Mouse (Mus musculus) bone marrow, adult 2 months (tissue): ENCODE results near the gene Txndc9. TPM values are rescaled to one million over a fixed set of nuclear protein-coding genes. Genes with fewer than 3 reads are reported as not detected.

ENCODE experiments used
- H3K27ac ChIP-seq: fragments of 200-500 bp; 2 replicates; pipeline ENCODE4 v1.5.1; 2012; ENCODE audit warnings: low read depth, mild to moderate bottlenecking, control low read depth, inconsistent platforms, low read length; ENCODE audit not compliant: control insufficient read depth, poor library complexity, insufficient read depth
- H3K4me1 ChIP-seq: fragments of 200-500 bp; 2 replicates; pipeline ENCODE4 v1.6.1; 2011; ENCODE audit warnings: low read length; ENCODE audit not compliant: control insufficient read depth, insufficient read depth
- H3K4me3 ChIP-seq: fragments of 200-500 bp; replicated peaks from 2 replicates; pipeline ENCODE3; 2011; ENCODE audit warnings: mild to moderate bottlenecking, low read depth, low read length, control low read depth; ENCODE audit not compliant: control insufficient read depth
- CTCF ChIP-seq: fragments of 200-500 bp; IDR thresholded peaks from 2 replicates; pipeline ENCODE4 v1.5.1; 2011; ENCODE audit warnings: low read length, control low read depth; ENCODE audit not compliant: control insufficient read depth, insufficient read depth
- POLR2A ChIP-seq: fragments of 200-500 bp; IDR thresholded peaks from 2 replicates; pipeline ENCODE4 v1.6.1; 2011; ENCODE audit warnings: low read depth, mild to moderate bottlenecking, control low read depth, low read length, borderline replicate concordance; ENCODE audit not compliant: control insufficient read depth
- WGBS: fragments of 180-500 bp; shearing (Covaris S2); methylation state at CpG from one replicate; pipeline ENCODE4 v1.1.7; 2018; 5-methylcytosine and 5-hydroxymethylcytosine counted together
- polyA plus RNA-seq: library from polyadenylated mRNA; stranded (reverse); fragments of >200 nt; gene quantifications from 2 replicates; pipeline ENCODE4 v1.2.4, GENCODE M21; 2011; ENCODE audit warnings: low replicate concordance; ENCODE audit not compliant: missing spikeins, insufficient read depth, insufficient read length

Txndc9 gene
- polyA plus RNA-seq, 1 experiment = 38.5 TPM

DNA sequence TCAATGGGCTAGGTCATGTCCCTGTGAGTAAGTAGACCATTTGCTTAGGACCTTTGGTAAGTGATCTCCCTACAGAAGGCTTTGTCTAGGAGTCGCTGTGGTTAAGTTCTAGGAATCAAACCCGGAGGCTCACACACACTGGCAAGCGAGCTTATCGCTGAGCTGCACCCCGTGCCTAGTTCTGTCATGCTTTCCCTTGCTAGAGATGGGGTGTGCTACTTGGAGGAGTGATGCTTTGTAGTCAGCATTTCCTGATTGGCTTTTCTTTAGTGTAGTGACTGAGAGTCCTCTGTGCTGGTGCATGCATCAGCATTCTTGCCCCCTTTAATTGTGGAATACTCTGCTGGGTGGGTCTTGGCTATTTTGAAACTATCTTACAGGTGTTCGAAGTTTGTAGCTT, 14.0 kb upstream of the Txndc9 start:
- TF ChIP-seq POLR2A (no peak), CTCF (no peak)
- Histone ChIP-seq H3K27ac (no peak overlapping the region), H3K4me3 (no peak overlapping the region), H3K4me1 (peaks cover 3% of the 10 kb centered on the region)
- WGBS = 43% methylated on average over 6 of the region's 6 CpGs

DNA sequence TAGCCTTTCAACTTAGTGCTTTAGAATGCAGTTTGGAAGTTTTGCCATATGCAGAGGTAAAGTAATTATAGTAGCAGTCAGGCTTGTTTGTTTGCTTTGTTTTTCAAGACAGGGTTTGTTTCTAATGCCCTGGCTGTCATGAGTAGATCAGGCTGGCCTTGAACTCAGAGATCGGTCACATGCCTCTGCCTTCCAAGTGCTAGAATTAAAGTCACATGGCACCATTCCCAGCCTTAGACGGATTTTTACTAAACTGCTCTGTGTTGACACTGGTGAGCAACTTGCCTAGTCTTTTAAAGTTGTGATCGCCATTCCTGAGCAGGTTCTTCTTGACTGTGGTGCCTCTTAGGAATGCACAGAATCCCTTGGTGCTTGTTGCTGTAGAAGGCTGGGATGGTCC, 9.0 kb upstream of the Txndc9 start:
- no peak for TF ChIP-seq CTCF
- H3K27ac ChIP-seq = no peak overlapping the region
- H3K4me3 ChIP-seq = no peak overlapping the region
- peaks cover 1% of the 10 kb centered on the region; the same call in 1 of the 2 replicates for H3K4me1 ChIP-seq
- WGBS = 90% methylated on average over 3 of the region's 3 CpGs

DNA sequence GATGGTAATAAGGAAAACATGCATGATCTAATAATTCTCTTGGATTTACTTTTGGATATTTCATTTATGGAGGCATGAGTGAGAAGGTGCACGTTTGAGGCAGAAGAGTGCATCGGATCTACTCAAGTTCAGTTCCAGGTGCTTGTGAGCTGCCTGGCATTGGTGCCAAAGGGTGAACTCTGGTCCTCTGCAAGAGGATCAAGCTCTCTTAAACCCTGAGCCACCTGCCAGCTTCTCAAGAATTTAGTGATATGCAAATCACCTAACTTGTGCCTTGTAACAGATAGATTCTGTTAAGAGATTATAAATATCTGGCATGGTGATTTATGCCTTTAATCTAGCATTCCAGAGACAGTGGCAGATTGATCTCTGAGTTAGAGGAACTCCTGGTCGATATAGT, 5.4 kb upstream of the Txndc9 start:
- no peaks in the 10 kb centered on the region; the same call in 1 of the 2 replicates for H3K4me1 ChIP-seq
- no peak overlapping the region for H3K4me3 ChIP-seq
- 70% methylated on average over 3 of the region's 3 CpGs for WGBS
- TF ChIP-seq POLR2A (no peak), CTCF (no peak)
- H3K27ac ChIP-seq = no peak overlapping the region

DNA sequence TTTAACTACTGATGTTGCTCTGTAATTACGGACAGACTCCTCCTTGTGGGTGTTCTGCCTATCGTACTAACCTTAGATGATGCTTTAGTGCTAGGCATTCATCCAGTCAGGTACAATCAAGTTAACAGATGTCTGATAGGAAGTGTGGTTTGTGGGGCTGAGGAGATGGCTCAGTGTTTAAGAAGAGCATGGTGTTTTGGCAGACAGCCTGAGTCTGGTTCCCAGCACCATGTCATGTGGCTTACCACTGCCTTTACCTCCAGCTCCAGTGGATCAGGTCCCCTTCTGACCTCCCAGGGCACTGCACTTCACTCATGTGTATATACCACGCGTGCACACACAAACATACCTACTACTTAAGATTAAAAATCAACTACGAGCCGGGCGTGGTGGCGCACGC, 4.3 kb upstream of the Txndc9 start:
- 85% methylated on average over 9 of the region's 9 CpGs for WGBS
- Histone ChIP-seq H3K4me1 (no peaks in the 10 kb centered on the region; the same call in 1 of the 2 replicates), H3K27ac (no peak overlapping the region), H3K4me3 (no peak overlapping the region)
- TF ChIP-seq POLR2A = no peak
- no peak for TF ChIP-seq CTCF

DNA sequence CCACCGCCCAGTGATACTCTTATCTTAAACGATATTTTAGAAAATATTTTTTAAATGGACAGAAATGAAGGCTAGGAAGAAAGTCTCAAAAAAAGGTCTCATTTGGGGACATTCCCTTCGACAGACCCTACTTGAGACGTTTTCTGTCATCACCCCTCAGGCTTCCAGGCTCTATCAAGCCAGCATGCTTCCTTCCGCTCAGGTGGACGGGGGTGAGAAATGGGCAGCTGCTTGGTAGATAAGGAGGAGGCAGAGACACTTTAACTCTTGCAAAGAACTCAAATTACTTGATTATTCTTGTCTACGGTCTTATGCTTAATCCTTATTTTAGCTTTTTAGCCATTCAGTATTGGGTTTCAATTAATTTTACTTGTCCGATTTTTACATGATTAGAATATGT, 3.2 kb upstream of the Txndc9 start:
- 69% methylated on average over 8 of the region's 8 CpGs for WGBS
- Histone ChIP-seq H3K27ac (no peak overlapping the region), H3K4me3 (no peak overlapping the region), H3K4me1 (no peaks in the 10 kb centered on the region; the same call in 1 of the 2 replicates)
- TF ChIP-seq CTCF (no peak), POLR2A (no peak)

DNA sequence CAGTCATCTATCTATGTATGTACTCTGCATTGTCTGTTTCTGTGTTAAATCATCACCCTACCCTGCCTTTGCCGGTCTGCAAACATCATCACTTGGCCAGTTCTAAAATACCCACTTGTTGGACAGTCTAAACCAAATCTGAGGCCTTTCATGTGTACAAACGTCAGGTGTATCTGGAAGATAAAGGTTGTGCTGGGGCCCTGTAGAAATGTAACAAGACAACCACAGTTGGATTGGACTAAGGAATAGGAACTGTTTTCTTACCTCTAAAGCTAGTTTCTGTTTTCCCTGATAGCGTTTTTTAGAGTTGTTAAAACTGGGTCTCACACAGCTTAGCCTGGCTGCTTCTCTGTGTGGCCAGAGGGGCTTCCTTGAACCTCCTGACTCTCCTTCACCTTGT, 1.9 kb upstream of the Txndc9 start:
- Histone ChIP-seq H3K4me1 (no peaks in the 10 kb centered on the region; the same call in 1 of the 2 replicates), H3K4me3 (no peak overlapping the region), H3K27ac (no peak overlapping the region)
- TF ChIP-seq POLR2A = no peak
- no peak for TF ChIP-seq CTCF
- WGBS = 44% methylated on average over 3 of the region's 3 CpGs

DNA sequence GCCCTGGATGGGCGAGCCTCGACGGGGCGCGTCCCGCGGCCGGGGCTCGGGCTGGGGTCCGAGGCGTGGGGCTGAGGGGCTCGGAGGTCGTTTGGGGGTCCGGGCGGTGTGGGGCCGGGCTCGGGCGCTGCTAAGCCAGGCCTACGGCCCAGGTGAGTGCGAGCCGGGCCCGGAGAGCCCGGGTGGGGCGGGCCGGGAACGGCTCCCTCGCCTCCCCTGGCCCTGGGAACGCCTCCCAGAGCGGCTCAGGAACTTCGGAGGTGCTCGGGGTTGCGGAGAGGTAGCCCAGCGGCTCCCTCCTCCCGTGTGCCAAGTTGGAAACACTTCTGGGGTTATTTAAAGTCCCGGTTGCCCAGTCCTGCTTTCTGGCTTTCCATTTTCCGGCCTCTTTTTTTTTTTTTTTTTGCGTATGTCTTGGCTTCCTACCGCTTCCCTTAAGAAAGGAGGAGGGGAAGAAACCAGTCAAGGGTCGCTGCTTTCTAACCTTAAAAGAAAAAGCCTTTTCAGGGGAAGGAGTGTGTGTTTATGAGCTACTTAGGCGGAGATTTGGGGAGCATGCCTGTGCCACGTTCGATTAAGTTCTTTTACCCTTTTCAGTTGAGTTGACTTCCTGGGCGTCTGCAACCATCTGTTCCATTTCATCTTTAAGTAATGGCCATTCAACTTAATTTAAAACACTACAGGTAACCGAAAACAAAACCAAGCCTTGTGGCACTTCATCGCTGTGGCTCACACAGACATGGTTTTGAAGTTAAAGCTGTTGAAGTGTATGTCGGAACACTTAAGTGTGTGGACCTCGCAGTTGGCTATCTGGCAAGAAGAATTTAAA, 892 bp upstream of the Txndc9 start:
- Histone ChIP-seq H3K27ac (peak overlapping the region; percentile 77; the same call in 1 of the 2 replicates), H3K4me1 (no peaks in the 10 kb centered on the region; the same call in 1 of the 2 replicates), H3K4me3 (peak overlapping the region; percentile 78)
- WGBS = 2% methylated on average over 44 of the region's 47 CpGs
- TF ChIP-seq CTCF (no peak), POLR2A (no peak)

DNA sequence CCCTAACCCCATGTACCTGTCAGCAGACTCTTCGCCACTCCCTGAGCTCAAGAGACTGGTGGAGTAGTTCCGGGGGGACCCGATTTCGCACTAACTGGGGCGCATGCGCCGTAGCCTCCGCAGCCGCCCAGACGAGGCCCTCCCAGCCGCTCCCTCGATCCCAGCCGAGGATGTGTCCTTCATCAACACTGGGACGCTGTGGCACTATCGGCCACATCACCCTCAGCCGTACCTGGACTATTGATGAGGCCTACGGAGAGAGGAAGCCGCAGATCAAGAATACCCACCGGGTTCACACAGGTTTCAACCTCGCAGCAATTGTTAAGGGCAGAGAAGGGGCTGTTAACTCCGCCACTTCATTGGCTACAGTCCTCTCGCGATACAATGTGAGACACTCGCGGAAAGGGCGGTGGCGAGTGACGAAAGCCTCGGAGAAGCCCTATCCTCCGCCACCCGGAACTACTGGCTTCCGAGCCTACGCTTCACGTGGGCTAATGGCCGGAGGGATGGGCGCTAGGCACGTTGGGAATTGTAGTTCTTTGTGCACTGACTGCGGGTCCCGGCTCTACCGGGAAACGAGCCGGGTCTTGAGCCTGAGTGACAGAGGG, 712 bp downstream of the Txndc9 start:
- H3K4me3 ChIP-seq = peak overlapping the region; percentile 93
- under 1% methylated on average over 42 of the region's 42 CpGs for WGBS
- H3K27ac ChIP-seq = peak overlapping the region; percentile 91
- H3K4me1 ChIP-seq = no peaks in the 10 kb centered on the region; the same call in 1 of the 2 replicates
- TF ChIP-seq POLR2A (peak; percentile 36; the same call in 1 of the 2 replicates), CTCF (no peak)
